Mouse (Mus musculus): ENCODE measurements around the gene Exosc2. TPM values are rescaled to one million over a fixed set of nuclear protein-coding genes. Genes with fewer than 3 reads are reported as not detected.

Gene Exosc2
- total RNA-seq (2015; ENCODE audit: low replicate concordance), result 13.4 and 15.9 TPM in 2 replicates
- total RNA-seq (2017; ENCODE audit: low replicate concordance), result 12.6 and 25.5 TPM in 2 replicates

DNA sequence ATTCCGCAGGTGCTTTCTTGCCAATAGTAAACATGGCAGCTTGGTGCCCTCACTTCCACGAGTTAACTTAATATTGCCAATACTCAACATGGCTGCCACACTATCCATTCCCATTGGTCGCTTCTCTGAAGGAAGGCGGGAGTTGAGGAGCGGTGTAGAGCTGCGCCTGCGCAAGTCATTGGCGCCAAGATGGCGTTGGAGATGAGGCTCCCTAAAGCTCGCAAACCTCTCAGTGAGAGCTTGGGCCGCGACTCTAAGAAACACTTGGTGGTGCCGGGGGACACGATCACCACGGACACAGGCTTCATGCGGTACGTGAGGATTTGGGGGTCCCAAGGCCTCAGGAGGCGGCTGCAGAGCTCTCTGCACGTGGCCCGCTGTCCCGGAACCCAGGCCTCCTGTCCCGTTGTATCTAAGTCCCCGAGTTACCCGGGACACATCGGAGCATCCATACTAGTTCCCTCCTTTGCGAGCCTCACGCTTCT lies at the start of gene Exosc2:
Gene Exosc2, plus strand, starts transcription at position 165 of the 485 bp plus-strand sequence.
- ATAC-seq (replicated peaks; ENCODE audit: low FRiP score, poor library complexity, severe bottlenecking), result peak; percentile 97

DNA sequence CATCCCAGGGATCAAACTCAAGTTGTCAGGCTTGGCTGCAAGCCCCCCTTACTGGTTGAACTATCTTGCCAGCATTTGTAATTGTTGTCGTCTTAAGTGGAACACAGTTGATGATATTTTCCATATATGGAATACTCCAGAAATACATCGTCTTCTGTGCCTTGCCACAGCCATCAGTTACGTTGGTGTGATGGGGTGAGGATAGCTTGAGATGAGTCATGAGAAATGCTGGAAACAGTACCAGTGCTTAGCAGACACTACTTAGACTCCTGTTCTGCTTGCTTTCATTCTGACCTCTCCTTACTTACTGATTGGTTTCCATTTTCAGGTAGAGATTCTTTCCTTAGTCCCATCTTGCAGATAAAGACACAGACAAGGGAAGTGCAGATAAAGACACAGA lies 37.0 kb upstream of the Exosc2 start:
- ATAC-seq (replicated peaks; ENCODE audit: low FRiP score, poor library complexity, severe bottlenecking), result no peak

- no peak for ATAC-seq (replicated peaks; ENCODE audit: low FRiP score, poor library complexity, severe bottlenecking)
Observed at GRCm38 (mm10) chr2:31635281-31636137, 35.0 kb upstream of the Exosc2 start.

DNA sequence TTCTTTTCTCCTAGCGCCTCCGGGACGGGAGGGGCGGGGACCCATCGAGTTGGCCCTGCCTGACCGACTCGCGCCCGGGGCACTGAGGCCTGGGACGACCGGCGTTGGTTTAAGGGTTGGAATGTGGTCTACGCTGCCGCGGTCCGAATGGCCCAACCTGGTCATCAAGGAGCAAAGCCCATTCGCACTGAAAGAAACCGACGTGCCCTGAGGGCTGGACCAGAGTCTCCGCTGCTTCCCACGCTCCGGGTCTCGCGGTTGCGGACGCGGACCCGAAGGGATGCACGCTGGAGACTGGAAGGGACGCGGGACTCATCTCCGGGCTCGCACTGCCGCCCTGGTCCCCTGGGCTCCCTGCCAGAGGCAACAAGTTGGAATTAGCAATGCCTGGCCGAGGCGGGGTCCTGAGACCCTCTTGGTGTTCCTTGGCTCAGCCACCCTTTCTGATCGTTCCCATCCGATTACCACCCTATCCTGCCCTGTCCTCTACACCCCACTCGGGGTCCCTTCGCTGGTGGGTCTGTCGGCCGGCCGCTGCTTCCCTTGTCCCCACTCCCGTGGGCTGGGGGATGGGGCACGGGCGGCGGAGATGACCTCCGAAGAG lies 34.3 kb upstream of the Exosc2 start:
- ATAC-seq (replicated peaks; ENCODE audit: low FRiP score, poor library complexity, severe bottlenecking), result no peak

GRCm38 (mm10) chr2:31636742-31637141 lies 33.8 kb upstream of the Exosc2 start:
- ATAC-seq (replicated peaks; ENCODE audit: low FRiP score, poor library complexity, severe bottlenecking), result no peak

- ATAC-seq (replicated peaks; ENCODE audit: low FRiP score, poor library complexity, severe bottlenecking), result no peak
Observed at GRCm38 (mm10) chr2:31637311-31637710, 33.2 kb upstream of the Exosc2 start.

DNA sequence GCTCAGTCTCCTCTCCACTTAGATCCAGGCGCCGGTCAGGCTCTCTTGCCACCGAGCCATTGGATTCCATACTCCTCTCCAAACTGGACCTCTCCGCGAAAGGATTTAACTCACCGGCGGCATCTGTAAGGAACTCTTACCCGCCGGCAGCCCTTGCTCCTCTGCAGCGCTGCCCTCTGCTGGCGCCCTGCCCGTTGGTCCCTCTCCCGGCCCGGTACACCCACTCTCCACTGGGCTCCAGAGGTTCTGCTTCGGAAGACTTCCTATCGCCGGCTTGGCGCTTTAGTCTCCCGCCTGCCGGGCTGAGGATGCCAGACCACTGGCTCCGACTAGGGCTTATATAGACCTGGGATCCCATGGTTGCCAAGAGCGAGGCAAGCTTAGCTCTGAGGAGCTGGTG lies 32.7 kb upstream of the Exosc2 start:
- no peak for ATAC-seq (replicated peaks; ENCODE audit: low FRiP score, poor library complexity, severe bottlenecking)

DNA sequence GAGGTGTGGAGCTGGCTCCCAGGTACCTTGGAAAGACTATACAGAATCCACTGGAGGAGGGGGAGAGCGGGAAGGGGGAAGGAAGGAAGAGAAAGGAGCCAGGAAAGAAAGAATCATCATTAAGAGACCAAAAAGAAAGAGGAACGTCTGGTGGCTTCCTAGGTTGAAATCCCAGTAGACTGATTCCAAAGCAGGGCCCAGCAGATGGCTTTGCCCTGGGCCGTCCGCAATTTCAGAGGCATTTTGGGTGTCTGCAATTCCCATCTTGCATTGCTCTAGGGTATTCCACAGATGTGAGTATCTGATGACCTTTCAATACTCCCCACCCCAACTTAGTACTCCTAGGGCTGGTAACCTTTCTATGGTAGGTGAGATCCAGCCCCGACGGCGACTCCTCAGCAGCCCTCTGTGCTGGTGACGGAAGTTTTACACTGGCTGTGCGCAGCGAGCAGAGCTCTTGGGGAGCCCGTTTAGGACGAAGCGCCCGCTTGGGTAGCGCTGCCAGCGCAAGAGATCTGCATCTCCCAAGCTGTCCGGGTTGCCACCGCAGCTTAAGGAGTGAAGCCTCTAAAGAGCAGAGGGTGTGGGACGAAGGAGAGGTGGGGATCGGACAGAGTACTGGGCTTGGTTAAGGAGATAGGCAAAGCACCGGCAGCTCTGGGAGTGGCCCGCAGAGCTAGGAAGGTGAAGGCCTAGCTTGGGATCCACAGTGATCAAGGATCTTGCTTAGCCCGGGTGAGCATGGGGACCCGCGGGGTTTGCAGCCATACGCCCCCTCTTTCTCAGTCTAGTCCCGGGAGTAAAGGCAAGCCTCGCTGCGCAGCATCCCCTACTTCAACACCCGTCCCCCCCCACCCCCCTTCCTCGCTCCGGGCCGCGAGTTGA lies 31.7 kb upstream of the Exosc2 start:
- no peak for ATAC-seq (replicated peaks; ENCODE audit: low FRiP score, poor library complexity, severe bottlenecking)

DNA sequence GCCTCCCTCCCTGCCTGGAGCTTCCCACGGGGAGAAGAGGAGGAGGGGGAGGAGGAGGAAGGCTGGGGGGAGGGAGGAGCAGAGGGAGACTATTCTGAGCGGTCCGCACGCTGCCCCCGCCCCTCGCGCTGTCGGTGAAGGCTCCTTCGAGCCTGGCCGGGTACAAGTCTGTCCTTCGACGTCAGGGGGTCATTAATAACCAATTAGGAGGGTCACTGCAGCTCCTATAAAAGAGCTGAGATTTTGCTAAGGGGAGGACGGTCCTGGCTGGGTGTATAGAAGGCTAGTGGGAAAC lies 31.1 kb upstream of the Exosc2 start:
- ATAC-seq (replicated peaks; ENCODE audit: low FRiP score, poor library complexity, severe bottlenecking), result no peak

- no peak for ATAC-seq (replicated peaks; ENCODE audit: low FRiP score, poor library complexity, severe bottlenecking)
Observed at GRCm38 (mm10) chr2:31639901-31640608, 30.5 kb upstream of the Exosc2 start, which contains the start of gene Prdm12. TSS of gene Prdm12 (plus strand) at chr2:31640037.

DNA sequence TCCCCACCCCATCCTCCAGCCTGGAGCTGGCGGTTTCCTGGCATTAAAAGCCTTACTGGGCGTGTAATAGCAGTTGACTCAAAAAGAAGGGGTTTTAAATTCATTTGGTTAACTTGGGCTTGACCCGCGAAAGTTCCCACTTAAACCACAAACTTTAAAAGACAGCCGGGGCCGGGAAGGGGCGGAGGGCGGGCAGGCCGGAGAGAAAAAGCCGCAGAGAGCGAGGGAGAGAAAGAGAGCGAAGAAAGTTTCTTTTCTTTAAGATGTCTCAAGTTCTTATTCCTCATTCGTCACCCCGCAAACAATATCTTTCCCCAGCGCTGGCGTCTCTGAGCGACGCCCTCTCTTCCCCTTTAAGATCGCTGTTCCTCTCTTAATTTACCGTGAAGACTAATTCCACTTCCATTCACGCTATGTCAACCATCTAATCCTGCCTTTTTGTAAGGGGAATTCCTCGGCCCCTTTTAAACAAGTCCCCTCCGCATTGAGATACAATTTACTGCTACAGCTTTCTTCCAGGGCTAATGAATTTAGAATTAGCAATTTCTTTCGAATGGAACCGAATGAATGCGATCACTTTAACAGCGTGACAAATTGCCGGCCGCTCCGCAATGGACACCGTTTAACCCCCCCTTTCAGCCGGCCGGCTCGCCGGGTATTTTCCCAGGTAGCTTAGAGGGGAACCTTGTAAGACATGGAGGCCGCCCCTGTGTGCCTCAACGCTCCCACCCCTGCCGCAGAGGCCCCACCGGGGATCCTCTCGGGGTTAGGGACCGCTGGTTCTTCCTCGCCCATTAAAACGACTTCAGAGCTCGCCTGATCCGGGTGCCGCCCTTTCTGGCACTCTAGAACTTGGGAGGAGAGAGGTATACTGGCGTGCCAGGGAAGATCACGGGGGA lies 29.7 kb upstream of the Exosc2 start:
- ATAC-seq (replicated peaks; ENCODE audit: low FRiP score, poor library complexity, severe bottlenecking), result no peak

DNA sequence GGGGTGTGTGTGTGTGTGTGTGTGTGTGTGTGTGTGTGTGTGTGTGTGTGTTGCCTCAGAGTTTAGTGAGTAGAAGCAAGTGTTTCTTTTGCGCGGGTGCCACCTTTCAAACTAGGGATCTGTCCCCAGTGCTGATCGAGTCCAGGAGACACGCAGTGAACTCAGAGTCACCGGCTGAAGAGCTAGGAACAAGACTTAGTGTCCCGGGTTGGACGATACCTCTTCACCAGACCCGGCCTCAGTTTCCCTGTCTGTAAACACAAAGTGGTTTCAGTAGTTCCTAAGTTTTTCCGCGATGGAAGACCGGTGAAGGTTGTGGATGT lies 29.0 kb upstream of the Exosc2 start:
- ATAC-seq (replicated peaks; ENCODE audit: low FRiP score, poor library complexity, severe bottlenecking), result no peak

DNA sequence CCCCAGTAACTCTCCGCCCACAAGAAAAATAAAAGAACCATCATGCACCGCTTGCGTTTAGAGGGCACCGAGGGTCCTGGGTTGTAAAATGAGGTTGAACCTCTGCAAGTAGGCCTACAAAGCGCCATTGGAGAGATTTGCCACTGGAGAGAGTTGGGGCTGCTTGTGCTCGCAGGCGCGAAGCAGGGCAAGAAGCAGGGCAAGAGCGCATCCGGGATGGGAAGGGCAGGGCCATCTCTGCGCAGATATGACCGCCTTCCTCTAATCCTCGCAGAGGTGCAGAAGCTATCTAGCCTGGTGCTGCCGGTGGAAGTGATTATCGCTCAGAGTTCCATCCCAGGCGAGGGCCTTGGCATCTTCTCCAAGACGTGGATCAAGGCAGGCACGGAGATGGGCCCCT lies 28.6 kb upstream of the Exosc2 start:
- no peak for ATAC-seq (replicated peaks; ENCODE audit: low FRiP score, poor library complexity, severe bottlenecking)

DNA sequence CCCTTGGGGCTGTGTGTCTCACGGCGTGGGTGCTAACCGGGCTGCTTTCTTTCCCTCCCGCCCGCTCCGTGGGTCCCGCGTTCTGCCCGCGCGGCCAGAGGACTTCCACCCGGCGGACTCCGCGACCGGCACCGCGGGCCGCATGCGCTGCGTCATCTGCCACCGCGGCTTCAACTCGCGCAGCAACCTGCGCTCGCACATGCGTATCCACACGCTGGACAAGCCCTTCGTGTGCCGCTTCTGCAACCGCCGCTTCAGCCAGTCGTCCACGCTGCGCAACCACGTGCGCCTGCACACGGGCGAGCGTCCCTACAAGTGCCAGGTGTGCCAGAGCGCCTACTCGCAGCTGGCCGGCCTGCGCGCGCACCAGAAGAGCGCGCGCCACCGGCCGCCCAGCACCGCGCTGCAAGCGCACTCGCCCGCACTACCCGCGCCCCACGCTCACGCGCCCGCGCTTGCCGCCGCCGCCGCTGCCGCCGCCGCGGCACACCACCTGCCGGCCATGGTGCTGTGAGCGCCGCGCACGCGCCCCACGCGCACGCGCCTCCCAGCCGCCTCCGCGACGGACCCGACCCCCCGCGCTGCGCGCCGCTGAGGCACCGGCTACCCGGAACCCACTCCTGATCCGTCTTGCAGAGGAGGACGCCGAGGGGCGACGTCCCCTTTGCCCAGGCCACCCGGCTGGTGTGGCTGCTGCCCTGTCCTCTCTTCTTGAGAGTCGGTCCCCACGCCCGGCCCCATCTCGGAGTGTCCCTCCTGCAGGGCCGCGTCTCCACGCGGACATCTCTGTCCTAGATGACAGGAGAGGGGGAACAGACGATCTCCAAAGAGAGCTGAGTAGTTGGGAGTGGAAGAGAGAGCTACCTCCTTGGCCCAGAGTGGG lies 16.3 kb upstream of the Exosc2 start:
- no peak for ATAC-seq (replicated peaks; ENCODE audit: low FRiP score, poor library complexity, severe bottlenecking)

GRCm38 (mm10) chr2:31654854-31655559 lies 15.5 kb upstream of the Exosc2 start:
- ATAC-seq (replicated peaks; ENCODE audit: low FRiP score, poor library complexity, severe bottlenecking), result no peak

DNA sequence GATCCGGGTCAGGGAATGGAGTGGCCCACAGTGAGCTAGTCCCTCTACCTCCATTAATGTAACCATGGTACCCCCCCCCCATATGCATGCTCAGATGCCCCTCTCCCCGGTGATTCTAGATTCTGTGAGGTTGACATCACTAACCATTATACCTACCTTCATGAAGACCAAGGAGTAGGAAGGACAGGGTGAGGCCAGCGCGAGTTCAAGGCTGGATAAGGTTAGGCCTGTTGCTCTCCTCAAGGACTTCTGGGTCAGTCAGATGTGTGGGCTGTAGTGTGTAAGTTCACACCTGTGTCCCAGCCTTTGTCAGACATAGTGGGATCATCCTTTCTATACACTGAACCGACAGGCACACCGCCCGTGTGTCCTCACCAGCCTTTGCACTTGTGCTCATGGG lies 14.1 kb upstream of the Exosc2 start:
- ATAC-seq (replicated peaks; ENCODE audit: low FRiP score, poor library complexity, severe bottlenecking), result no peak
